Mouse (Mus musculus) 3134 (cell line): Measurements from ENCODE around the gene Cfap36.

Experiments
- DNase-seq: peaks from one replicate; pipeline ENCODE4 v3.0.0-alpha.2; 2011; ENCODE audit warnings: low spot score; ENCODE audit not compliant: insufficient read length; ENCODE audit errors: extremely low read depth

The Cfap36 gene

DNA sequence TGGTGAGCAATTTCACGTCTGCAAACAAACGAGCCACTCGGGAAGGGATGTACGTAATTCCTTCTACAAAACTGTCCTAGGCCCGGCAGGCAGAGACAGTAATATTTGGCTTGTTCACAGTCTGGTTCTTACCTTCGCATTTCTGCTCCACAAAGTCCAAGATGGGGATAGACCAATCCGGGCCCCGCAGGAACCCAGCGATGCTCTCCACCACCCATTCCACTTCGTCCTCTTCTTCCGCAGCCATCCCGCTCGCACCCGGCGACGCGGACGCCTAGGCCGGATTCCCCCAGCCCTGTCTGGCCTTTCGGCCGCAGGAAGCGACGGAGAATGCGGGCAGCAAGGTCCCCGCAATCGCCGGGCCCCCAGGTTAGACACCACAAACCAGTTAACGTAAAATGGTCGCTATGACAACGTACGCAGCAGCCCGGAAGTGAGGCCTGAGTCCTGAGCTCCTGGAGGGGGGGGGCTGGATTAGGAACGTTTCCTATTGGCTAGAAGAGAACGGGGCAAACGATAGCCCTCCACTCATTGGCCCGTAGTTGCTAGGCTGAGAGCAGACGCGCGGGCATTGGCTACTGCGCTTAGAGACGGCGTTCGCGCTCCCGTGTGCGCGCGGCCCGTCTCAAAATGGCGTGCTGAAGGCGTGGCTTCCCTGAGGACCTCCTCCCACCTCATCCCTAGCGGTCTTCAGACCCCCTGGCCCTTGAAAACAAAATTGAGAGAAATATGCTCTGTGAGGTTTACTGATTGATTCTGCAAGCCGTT, at the start of gene Cfap36:
TSS of gene Cfap36 (minus strand) at position 527 of the 768 bp plus-strand sequence.
- DNase-seq: peak; percentile 95

DNA sequence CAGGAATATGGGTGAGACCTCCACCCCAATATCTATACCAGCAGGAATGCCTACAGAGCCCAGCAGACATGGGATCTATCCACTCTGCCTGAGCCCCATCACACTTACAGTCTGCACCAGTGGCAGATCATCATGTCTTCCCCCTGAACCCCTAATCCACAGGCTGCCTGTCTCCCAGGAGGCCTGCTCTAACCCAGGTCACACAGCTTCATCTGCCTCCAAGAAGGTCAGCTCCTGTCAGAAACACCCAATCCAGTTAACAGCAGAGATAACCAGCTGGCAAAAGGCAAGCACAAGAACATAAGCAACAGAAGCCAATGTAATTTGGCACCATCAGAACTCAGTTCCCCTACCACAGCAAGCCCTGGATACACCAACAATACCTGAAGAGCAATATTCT, 40.1 kb upstream of the Cfap36 start:
- DNase-seq: no peak

GRCm38 (mm10) chr11:29286040-29286439, 38.8 kb upstream of the Cfap36 start:
- DNase-seq: no peak

DNA sequence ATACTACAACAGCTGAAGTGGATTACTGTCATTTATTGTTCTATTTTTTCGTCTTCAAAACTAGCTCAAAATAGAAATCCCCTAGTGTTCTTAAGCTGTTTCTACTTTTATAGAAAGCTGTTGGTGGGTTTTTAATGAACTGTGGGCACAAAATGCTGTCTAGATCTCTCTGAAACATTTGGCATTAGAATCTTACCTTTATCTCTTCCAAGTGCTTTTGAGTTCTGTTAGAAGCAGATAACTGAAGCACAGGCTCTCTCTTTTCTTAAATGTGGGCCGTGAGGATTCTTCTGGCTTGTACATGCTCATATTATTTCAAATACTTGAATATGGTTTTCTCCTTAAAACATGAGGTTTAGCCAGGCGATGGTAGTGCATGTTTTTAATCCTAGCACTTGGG, 27.5 kb upstream of the Cfap36 start:
- DNase-seq: no peak

DNA sequence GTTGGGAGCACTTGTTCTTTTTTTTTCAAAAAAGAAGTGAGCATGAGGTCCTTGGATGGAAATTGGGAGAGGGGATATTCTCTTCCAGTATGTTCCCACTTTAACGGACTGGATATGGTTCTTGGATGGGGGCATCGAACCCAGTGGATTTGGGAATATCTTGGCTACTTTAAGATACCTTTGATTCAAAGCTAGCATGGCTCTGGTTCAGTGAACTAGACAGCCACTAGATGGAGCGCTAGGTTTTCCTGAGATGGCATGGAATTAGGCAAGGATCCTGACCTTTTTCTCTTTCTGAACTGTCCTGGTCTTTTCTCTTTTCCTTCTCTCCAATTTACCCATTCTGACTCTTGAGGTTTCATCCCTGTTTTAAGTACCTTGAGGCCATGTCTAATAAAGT, 20.6 kb upstream of the Cfap36 start:
- no peak for DNase-seq

DNA sequence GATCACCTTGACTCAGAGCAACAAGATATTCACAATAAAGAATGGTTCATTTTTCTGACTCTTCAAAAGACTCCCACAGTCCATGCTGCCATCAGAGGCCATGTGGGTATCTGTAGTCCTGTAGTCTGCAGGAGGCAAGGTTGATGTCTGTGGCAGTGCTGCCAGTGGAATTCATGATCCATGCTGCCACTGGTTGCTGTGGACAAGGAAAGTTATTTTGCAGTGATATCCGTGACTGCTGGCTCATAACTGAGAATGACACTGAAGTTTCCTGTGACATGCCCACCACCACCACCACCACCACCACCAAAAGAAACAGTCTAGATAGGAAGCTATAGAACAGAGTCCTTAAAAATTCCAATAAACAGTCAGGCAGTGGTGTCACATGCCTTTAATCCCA, 7.4 kb upstream of the Cfap36 start:
- DNase-seq: no peak

- DNase-seq: no peak
These were observed 1.2 kb upstream of the Cfap36 start for GRCm38 (mm10) chr11:29248386-29248785.

- DNase-seq: no peak
These were observed 516 bp upstream of the Cfap36 start for GRCm38 (mm10) chr11:29247725-29248124.

- no peak for DNase-seq
These were observed 1.2 kb downstream of the Cfap36 start for GRCm38 (mm10) chr11:29245988-29246387.

DNA sequence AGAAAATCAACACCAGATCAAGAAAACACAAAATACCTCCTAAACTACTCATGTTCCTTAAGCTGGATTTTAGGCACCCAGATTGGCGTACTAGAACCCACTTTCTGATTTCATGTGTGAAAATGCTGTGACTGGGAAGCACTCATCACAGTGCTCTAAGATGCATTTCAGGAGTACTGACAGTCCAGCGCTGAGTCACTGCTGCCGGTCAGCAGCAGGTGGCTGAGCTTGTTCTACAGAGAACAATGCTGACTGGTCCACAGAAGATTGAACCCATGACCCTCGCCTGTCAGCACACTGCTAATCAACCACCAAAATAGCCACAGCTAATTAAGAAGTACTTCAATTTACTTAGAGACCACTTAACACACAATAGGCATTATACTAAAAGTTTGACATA, 5.2 kb downstream of the Cfap36 start:
- no peak for DNase-seq

- DNase-seq: no peak
These were observed 7.9 kb downstream of the Cfap36 start for GRCm38 (mm10) chr11:29239353-29239752.

GRCm38 (mm10) chr11:29238551-29238950, 8.7 kb downstream of the Cfap36 start:
- DNase-seq: peak; percentile 13

GRCm38 (mm10) chr11:29238047-29238446, 9.2 kb downstream of the Cfap36 start:
- DNase-seq: no peak

- DNase-seq: no peak
These were observed 9.8 kb downstream of the Cfap36 start for GRCm38 (mm10) chr11:29237364-29237763.

- no peak for DNase-seq
These were observed 13.6 kb downstream of the Cfap36 start for GRCm38 (mm10) chr11:29233569-29233968.

- DNase-seq: no peak
These were observed 18.3 kb downstream of the Cfap36 start for GRCm38 (mm10) chr11:29228957-29229356.

DNA sequence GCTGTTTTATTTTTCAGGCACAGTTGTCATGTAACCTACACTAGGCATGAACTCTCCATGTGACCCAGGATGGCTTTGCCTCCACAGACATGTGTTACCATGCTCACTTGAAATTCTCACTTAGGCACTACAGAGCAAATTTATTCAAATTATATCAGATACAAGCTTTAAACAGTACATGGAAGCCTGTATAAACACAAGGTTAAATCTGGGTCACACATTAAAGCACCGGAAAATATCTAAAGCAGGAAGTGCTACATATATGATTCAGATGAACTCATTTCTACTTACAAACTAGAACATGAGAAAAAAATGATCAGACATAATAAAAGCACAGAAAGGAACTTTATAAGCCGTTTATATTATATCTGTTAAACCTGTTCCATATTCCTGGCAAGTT, 22.5 kb downstream of the Cfap36 start:
- no peak for DNase-seq

- no peak for DNase-seq
These were observed 24.9 kb downstream of the Cfap36 start for GRCm38 (mm10) chr11:29222310-29222709.

DNA sequence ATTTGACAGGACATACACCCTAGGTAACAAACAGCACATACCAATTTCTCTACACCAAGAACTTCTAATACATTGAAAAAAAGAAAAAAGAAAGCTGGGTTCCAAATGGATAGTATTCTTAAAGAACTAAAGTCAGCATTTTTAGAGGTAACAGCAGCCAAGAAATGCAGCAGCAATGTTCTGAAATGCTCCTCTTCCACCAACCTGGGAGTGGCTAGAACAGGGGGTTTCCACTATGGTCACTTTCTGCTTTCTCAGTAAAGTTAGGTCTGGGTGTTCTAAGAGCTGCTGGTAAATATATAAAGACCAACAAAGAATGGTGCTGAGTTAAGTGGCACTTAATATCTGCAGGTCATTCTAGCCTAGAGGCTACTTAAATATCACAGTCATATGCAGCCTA, 28.2 kb downstream of the Cfap36 start:
- DNase-seq: no peak

GRCm38 (mm10) chr11:29216196-29216595, 31.0 kb downstream of the Cfap36 start:
- no peak for DNase-seq

DNA sequence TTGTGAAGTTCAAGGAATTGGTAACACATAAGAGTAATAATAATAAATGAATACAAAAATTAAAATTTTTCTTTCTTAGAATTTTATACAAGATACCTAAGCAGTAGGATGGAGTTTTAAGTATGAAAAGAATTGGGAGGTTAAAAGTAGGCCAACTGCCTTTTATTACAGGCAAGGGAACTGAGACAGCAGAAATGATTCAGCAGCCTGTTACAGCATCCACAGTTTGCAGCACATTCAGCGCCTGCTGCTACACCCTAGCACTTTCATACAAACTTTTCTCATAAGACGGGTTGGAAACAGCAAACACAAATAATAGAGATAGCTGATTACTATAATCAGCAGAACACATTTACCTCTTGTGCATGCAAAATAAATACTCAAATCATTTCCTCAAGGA, 37.4 kb downstream of the Cfap36 start:
- DNase-seq: no peak

- no peak for DNase-seq
These were observed 43.6 kb downstream of the Cfap36 start for GRCm38 (mm10) chr11:29203653-29204052.

DNA sequence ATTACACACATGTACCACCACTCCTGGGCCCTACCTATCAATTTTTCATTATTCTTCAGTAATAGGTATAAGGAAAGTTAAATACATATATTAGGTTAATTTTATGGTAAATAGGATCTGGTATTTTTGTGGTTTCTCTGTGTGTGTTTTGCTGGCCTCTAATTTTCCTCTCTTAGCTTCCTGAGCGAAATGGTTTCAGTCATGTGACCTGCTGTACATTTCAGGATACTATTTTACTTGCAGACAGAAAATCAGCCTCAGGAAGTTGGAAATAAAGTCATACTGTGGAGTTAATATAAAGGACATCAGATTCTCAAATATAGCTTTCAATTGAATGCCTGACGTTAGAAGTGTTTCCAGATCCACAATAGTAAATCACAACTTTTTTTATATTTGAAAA, 58.2 kb downstream of the Cfap36 start:
- DNase-seq: no peak
